8 mouse cellular contexts compared by ENCODE assay signal in the genomic region with DNA sequence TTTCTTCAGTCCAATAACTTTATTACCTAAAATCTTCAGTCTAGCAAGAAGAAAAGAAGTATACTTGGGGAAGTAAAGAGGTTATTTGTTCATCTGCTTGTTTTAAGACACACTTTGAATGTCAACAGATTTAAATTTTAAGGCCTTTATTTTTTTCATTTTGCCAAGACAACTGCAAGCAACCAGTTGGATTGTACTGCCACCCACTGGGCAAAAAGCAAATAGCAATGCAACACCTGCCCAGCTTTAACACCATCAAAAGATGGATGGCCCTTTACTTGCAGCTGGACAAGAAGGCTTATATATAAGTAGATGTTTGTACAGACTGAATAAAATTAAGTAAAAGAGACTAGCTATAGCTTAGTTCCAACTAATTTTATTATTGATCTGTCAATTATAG. TPM values are rescaled to one million over a fixed set of nuclear protein-coding genes. Genes with fewer than 3 reads are reported as not detected.
A peak's percentile ranks its signal among the peaks of the same experiment; 100 is the strongest.
DNase-seq lines count a peak whose midpoint lies in the region; ATAC-seq and TF ChIP-seq lines count a peak whose summit lies in the region.

No protein-coding gene starts in this region.

- no peak for TF ChIP-seq EP300 in stomach, postnatal 0 days (optimal IDR thresholded peaks at IDR 0.05)

- no peak overlapping the region for H3K4me2 ChIP-seq in intestine, embryonic 14.5 days (ENCODE audit: low read length)
- H3K4me2 ChIP-seq in intestine, embryonic 15.5 days (replicated peaks) = no peak overlapping the region
- H3K4me2 ChIP-seq in stomach, postnatal 0 days (replicated peaks; ENCODE audit: low read depth) = no peak overlapping the region

- no peak overlapping the region for H3K9ac ChIP-seq in intestine, embryonic 14.5 days (ENCODE audit: low read length)
- no peak overlapping the region for H3K9ac ChIP-seq in intestine, embryonic 15.5 days
- no peak overlapping the region for H3K9ac ChIP-seq in stomach, postnatal 0 days (ENCODE audit: low read length)

- no peak overlapping the region for H3K4me3 ChIP-seq in intestine, embryonic 14.5 days (ENCODE audit: low read depth, low read length)
- H3K4me3 ChIP-seq in intestine, embryonic 15.5 days (replicated peaks) = no peak overlapping the region
- no peak overlapping the region for H3K4me3 ChIP-seq in stomach, postnatal 0 days (ENCODE audit: low read depth, low read length)

- DNase-seq in intestine, embryonic 14.5 days (ENCODE audit: low spot score) = peak; percentile 71
- DNase-seq in ES-CJ7 (ENCODE audit: low read depth, low spot score) = peak; percentile 48
- DNase-seq in brain, embryonic 14.5 days (ENCODE audit: low read depth) = peak; percentile 70
- DNase-seq in frontal cortex, postnatal 25 days (ENCODE audit: low spot score in 2 of 2) = peak; percentile 54 to 57
- peak; percentile 29 for DNase-seq in layer of hippocampus, adult 9-10 months (ENCODE audit: low spot score)
- DNase-seq in stomach, postnatal 0 days (ENCODE audit: low spot score) = peak; percentile 67

- no peak for ATAC-seq in intestine, embryonic 14.5 days (replicated peaks; ENCODE audit: low FRiP score, low TSS enrichment, low read depth)
- no peak for ATAC-seq in intestine, embryonic 15.5 days
- ATAC-seq in megakaryocyte-erythroid progenitor cell, adult 5-6 weeks (replicated peaks; ENCODE audit: low FRiP score, low TSS enrichment, poor library complexity, severe bottlenecking) = peak; percentile 88
- ATAC-seq in stomach, postnatal 0 days (ENCODE audit: low FRiP score, low TSS enrichment) = no peak

- TF ChIP-seq CTCF in brain, embryonic 14.5 days (IDR thresholded peaks at IDR 0.05; ENCODE audit: borderline replicate concordance, extremely low read depth, insufficient read depth, insufficient read length) = peak; percentile 76; the same call in 1 of the 2 replicates
- peak; percentile 80 for TF ChIP-seq CTCF in stomach, postnatal 0 days (IDR thresholded peaks at IDR 0.05; ENCODE audit: low read depth)

- TF ChIP-seq POLR2A in brain, embryonic 14.5 days (IDR thresholded peaks at IDR 0.05; ENCODE audit: borderline replicate concordance, extremely low read depth, insufficient read depth, insufficient read length, poor library complexity, severe bottlenecking) = no peak

- H3K27me3 ChIP-seq in intestine, embryonic 14.5 days (replicated peaks; ENCODE audit: control insufficient read depth, insufficient read depth, low read length) = no peaks in the 10 kb centered on the region
- no peaks in the 10 kb centered on the region for H3K27me3 ChIP-seq in intestine, embryonic 15.5 days (replicated peaks)
- H3K27me3 ChIP-seq in stomach, postnatal 0 days (ENCODE audit: control insufficient read depth, insufficient read depth, low read length) = no peaks in the 10 kb centered on the region

- H3K27ac ChIP-seq in intestine, embryonic 14.5 days (ENCODE audit: low read depth) = no peak overlapping the region
- H3K27ac ChIP-seq in intestine, embryonic 15.5 days = no peak overlapping the region
- no peak overlapping the region for H3K27ac ChIP-seq in stomach, postnatal 0 days (replicated peaks)

- no peaks in the 10 kb centered on the region for H3K9me3 ChIP-seq in intestine, embryonic 14.5 days (ENCODE audit: control insufficient read depth, low read length)
- H3K9me3 ChIP-seq in intestine, embryonic 15.5 days = no peaks in the 10 kb centered on the region
- H3K9me3 ChIP-seq in stomach, postnatal 0 days (ENCODE audit: control insufficient read depth, low read length) = no peaks in the 10 kb centered on the region

- H3K4me1 ChIP-seq in intestine, embryonic 14.5 days (replicated peaks; ENCODE audit: control insufficient read depth, insufficient read depth, low read length) = no peaks in the 10 kb centered on the region
- H3K4me1 ChIP-seq in intestine, embryonic 15.5 days (replicated peaks) = no peaks in the 10 kb centered on the region
- H3K4me1 ChIP-seq in stomach, postnatal 0 days (replicated peaks; ENCODE audit: control insufficient read depth, insufficient read depth) = no peaks in the 10 kb centered on the region

- H3K36me3 ChIP-seq in intestine, embryonic 14.5 days (ENCODE audit: control insufficient read depth, insufficient read depth, low read length) = peaks cover 29% of the 10 kb centered on the region
- H3K36me3 ChIP-seq in intestine, embryonic 15.5 days = no peaks in the 10 kb centered on the region
- H3K36me3 ChIP-seq in stomach, postnatal 0 days (ENCODE audit: control insufficient read depth, insufficient read depth, low read length) = no peaks in the 10 kb centered on the region

RNA-seq across cellular contexts. Expression of a gene that starts 27.3 kb away (rescaled TPM):
- polyA plus RNA-seq in intestine, embryonic 14.5 days (2014; fragmentation: Nextera tagmentation; extraction: Ambion mirVana) = 23.9 and 25.3 TPM in 2 replicates
- polyA plus RNA-seq in intestine, embryonic 15.5 days (2015; fragmentation: Nextera tagmentation; extraction: Ambion mirVana) = 20.9 and 25.7 TPM in 2 replicates
- polyA plus RNA-seq in brain, embryonic 14.5 days (2012; rRNA removed) = 21.2 and 28.2 TPM in 2 replicates
- 19.8 and 27.2 TPM in 2 replicates for total RNA-seq in megakaryocyte-erythroid progenitor cell, adult 5-6 weeks (2014; fragmentation: Nextera tagmentation)
- 30.2 and 38.6 TPM in 2 replicates for total RNA-seq in megakaryocyte-erythroid progenitor cell, adult 5-6 weeks (2017)
- polyA plus RNA-seq in stomach, postnatal 0 days (2015; fragmentation: Nextera tagmentation; extraction: Ambion mirVana) = 10.9 and 11.0 TPM in 2 replicates
